Mouse (Mus musculus) ES-Bruce4 (cell line): ENCODE measurements around the gene Cish. TPM values are rescaled to one million over a fixed set of nuclear protein-coding genes. Genes with fewer than 3 reads are reported as not detected.

Source experiments
- H3K27ac ChIP-seq: 2 replicates; pipeline ENCODE4 v1.5.1; 2012; ENCODE audit warnings: low read length, inconsistent platforms; ENCODE audit not compliant: insufficient read depth
- H3K27me3 ChIP-seq: 2 replicates; pipeline ENCODE4 v1.6.1; 2012; ENCODE audit warnings: mild to moderate bottlenecking, low read length, inconsistent platforms; ENCODE audit not compliant: control insufficient read depth, poor library complexity, insufficient read depth, severe bottlenecking
- H3K36me3 ChIP-seq: 2 replicates; pipeline ENCODE4 v1.6.1; 2012; ENCODE audit warnings: inconsistent platforms, mild to moderate bottlenecking, low read length, moderate library complexity; ENCODE audit not compliant: control insufficient read depth, poor library complexity, insufficient read depth, severe bottlenecking
- H3K4me1 ChIP-seq: one replicate; pipeline ENCODE4 v1.8.1; 2011; ENCODE audit warnings: low read length; ENCODE audit not compliant: control insufficient read depth, insufficient read depth
- H3K4me3 ChIP-seq: 2 replicates; pipeline ENCODE4 v1.5.1; 2011; ENCODE audit warnings: low read depth, mild to moderate bottlenecking, low read length
- H3K9ac ChIP-seq: 2 replicates; pipeline ENCODE4 v1.6.1; 2012; ENCODE audit warnings: low read depth, mild to moderate bottlenecking, inconsistent platforms; ENCODE audit not compliant: poor library complexity, severe bottlenecking
- H3K9me3 ChIP-seq: replicated peaks from 2 replicates; pipeline ENCODE4 v1.6.1; 2012; ENCODE audit warnings: mild to moderate bottlenecking, low read length, inconsistent platforms; ENCODE audit not compliant: control insufficient read depth, poor library complexity, insufficient read depth, severe bottlenecking
- CTCF ChIP-seq: IDR thresholded peaks from one replicate; pipeline ENCODE4 v1.8.1; 2011; ENCODE audit warnings: low read depth, low read length
- EP300 ChIP-seq: IDR thresholded peaks from 2 replicates; pipeline ENCODE4 v1.6.1; 2011; ENCODE audit warnings: low read depth, low read length; ENCODE audit not compliant: insufficient read depth
- POLR2A ChIP-seq: IDR thresholded peaks from one replicate; pipeline ENCODE4 v1.8.1; 2011; ENCODE audit warnings: low read length; ENCODE audit not compliant: insufficient read depth
- polyA plus RNA-seq: library from polyadenylated mRNA; stranded (reverse); fragments of >200 nt; gene quantifications from 2 replicates; pipeline ENCODE4 v1.2.4, GENCODE M21; 2011; ENCODE audit warnings: low read depth; ENCODE audit not compliant: missing spikeins, insufficient read depth, insufficient read length

Gene Cish
- polyA plus RNA-seq, 1 experiment: 13.7 TPM

DNA sequence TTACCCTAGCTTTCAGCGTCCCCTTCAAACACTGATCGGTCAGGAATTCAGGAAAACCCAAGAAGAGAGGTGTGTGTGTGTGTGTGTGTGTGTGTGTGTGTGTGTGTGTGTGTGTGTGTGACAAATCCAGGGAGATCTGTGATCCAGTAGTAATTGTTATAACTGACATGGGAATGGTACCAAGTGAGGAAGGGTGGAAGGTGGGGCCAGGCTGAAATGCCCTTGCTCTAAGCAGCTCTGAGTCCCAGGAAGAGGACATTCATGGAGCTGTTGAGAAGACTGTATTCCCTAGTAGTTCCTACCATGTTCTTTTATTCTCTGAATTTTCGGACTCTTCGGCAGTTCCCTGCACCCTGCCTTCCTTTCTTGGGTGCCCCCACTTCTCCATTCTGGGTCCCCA, 1.8 kb downstream of the Cish start:
- Histone ChIP-seq H3K9me3 (no peaks in the 10 kb centered on the region), H3K27me3 (no peaks in the 10 kb centered on the region), H3K27ac (no peak overlapping the region), H3K4me1 (peaks cover 9% of the 10 kb centered on the region), H3K36me3 (peaks cover 10% of the 10 kb centered on the region), H3K4me3 (peak overlapping the region; percentile 90), H3K9ac (peak overlapping the region; percentile 73)
- TF ChIP-seq POLR2A (no peak), EP300 (no peak), CTCF (no peak)

DNA sequence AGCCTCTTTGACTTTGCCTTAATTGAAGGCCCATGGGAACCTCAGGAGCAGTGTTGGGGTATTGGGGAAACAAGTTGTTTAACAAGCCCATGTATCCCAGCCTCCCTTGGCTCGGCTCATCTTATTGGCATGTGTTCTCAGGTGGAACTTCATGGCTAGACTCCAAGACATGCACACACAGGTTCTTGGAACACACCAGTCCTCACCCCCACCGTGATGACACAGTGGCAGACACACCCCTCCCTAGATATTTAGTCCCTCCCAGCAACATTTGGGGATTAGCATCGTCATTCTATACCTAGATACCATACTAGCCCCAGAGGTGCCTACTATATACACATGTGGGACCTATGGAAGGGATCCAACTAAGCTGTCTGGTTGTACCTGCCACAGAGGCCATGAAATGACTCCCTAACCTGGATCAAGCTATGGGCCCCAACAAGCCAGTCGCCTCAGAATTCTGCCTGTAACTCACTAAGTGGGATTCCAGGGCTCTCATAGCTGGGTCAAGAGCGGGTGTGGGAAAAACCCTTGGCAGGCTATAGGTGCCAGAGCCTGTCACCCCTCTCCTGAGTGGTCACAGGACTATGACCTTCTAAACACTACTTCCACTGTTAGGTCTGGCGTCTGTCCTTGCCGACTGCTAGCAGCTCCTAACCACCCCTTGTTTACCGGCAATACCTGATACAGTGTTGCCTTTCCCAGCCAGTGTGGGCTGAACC, 2.4 kb downstream of the Cish start:
- TF ChIP-seq POLR2A (no peak), EP300 (no peak), CTCF (no peak)
- Histone ChIP-seq H3K4me1 (peaks cover 9% of the 10 kb centered on the region), H3K4me3 (peak overlapping the region; percentile 90; the same call in 1 of the 2 replicates), H3K9me3 (no peaks in the 10 kb centered on the region), H3K27me3 (no peaks in the 10 kb centered on the region), H3K9ac (peak overlapping the region; percentile 73; the same call in 1 of the 2 replicates), H3K36me3 (peaks cover 10% of the 10 kb centered on the region), H3K27ac (peak overlapping the region; percentile 50)

DNA sequence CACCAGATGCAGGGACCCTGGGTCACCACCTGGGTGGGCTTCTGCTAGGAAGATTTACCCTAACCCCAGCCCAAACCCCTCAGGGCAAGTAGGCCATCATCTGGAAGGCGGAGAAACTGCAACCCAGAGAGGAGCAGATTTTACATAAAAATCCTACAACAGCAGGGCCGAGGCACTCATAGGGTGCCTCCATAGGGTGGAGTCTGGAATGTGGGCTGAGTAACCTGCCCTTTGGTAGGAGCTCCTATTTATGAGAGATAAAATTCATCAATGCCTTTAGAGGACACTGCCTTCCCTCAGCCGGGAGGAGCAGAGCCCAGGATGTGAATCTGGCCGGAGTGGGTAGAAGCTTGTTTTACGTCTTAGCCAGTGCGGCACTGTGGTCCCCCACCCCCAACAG, 3.0 kb downstream of the Cish start:
- H3K27me3 ChIP-seq: no peaks in the 10 kb centered on the region
- peak overlapping the region; percentile 50 for H3K27ac ChIP-seq
- H3K4me1 ChIP-seq: peaks cover 9% of the 10 kb centered on the region
- peak overlapping the region; percentile 10; the same call in 1 of the 2 replicates for H3K9ac ChIP-seq
- peak; percentile 26; the same call in 1 of the 2 replicates for TF ChIP-seq EP300
- TF ChIP-seq POLR2A: no peak
- TF ChIP-seq CTCF: no peak
- H3K36me3 ChIP-seq: peaks cover 10% of the 10 kb centered on the region
- H3K4me3 ChIP-seq: peak overlapping the region; percentile 21; the same call in 1 of the 2 replicates
- H3K9me3 ChIP-seq: no peaks in the 10 kb centered on the region

DNA sequence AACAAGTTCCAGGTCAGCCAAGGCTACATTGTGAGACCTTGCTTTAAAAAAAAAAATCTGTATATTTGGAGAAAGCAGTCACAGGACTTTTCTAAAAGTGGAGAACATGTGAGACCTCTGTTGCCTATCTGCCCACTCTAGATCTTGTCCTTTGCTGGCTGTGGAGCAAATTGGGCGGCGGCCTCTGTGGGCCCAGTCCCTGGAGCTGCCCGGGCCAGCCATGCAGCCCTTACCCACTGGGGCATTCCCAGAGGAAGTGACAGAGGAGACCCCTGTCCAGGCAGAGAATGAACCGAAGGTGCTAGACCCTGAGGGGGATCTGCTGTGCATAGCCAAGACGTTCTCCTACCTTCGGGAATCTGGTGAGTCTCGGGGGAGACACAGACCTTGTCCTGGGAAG, 4.0 kb downstream of the Cish start:
- Histone ChIP-seq H3K27me3 (no peaks in the 10 kb centered on the region), H3K9ac (0 out of 2 replicates have a peak overlapping the region, but pooled peaks have one; percentile 9), H3K36me3 (peaks cover 10% of the 10 kb centered on the region), H3K4me3 (no peak overlapping the region), H3K9me3 (no peaks in the 10 kb centered on the region), H3K4me1 (peaks cover 9% of the 10 kb centered on the region), H3K27ac (no peak overlapping the region)
- no peak for TF ChIP-seq POLR2A
- TF ChIP-seq CTCF: no peak
- no peak for TF ChIP-seq EP300

DNA sequence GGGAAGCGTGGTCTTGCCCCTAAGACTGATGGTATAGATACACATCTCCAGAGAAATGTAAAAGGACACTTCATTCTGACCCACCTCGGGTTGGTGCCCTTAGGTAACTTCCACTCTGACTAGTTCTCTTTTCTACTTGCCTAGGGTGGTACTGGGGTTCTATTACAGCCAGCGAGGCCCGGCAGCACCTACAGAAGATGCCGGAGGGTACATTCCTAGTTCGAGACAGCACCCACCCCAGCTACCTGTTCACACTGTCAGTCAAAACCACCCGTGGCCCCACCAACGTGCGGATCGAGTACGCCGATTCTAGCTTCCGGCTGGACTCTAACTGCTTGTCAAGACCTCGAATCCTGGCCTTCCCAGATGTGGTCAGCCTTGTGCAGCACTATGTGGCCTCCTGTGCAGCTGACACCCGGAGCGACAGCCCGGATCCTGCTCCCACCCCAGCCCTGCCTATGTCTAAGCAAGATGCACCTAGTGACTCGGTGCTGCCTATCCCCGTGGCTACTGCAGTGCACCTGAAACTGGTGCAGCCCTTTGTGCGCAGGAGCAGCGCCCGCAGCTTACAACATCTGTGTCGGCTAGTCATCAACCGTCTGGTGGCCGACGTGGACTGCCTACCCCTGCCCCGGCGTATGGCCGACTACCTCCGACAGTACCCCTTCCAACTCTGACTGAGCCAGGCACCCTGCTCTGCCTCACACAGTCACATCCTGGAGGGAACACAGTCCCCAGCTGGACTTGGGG, 4.6 kb downstream of the Cish start:
- Histone ChIP-seq H3K4me3 (no peak overlapping the region), H3K36me3 (peaks cover 10% of the 10 kb centered on the region), H3K9ac (no peak overlapping the region), H3K27me3 (no peaks in the 10 kb centered on the region), H3K27ac (no peak overlapping the region), H3K9me3 (no peaks in the 10 kb centered on the region), H3K4me1 (peaks cover 9% of the 10 kb centered on the region)
- TF ChIP-seq EP300: no peak
- TF ChIP-seq CTCF: no peak
- TF ChIP-seq POLR2A: no peak
